Mouse (Mus musculus): ENCODE data around the gene Ubqln2.

Ubqln2 gene

GRCm38 (mm10) chrX:153497688-153498516 is at the start of gene Ubqln2:
Gene Ubqln2, plus strand, starts transcription at chrX:153498227.
- DNase-seq (ENCODE audit: low read depth, low spot score), result peak; percentile 88

DNA sequence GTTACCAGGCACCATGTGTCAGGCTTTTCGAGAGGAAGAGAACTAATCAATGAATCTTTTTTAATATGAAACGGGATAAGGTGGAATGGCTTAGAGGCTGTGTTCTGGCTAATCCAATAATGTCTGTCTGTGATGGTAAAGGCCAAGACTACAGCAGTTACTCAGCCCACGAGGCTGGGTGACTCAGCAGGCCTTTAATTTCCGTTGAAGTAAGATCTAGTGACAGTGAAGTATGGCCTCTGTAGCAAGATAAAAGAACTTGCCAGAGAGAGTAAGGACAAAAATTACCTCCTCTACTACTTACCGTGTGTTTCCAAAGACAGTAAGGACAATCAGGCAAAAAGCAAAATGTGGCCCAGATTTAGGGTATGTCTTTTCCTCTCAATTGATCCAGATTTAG is 46.1 kb upstream of the Ubqln2 start:
- no peak for DNase-seq (ENCODE audit: low read depth, low spot score)

DNA sequence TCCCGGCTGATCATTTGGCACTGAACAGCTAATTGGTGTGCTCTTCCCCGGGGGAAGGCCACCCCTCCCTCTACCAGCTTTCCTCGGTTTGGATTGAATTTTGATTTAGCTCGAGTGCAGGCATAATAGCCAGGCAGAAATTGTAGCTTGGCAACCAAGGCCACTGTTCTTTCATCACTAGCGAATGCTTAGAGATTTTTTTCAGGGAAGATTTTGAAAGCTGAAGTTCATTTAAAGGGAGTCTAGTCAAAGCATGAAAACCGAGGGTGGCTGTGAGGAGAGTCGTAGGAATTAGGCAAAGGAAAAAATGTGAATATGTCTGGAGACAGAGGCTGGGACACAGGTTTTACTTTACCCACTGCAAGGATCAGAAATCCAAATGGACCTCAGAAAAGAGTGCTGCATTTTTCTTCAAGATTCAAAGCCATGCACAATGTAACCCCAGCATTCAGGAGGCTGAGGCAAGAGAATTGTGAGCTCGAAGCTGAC is 21.2 kb upstream of the Ubqln2 start:
- DNase-seq (ENCODE audit: low read depth, low spot score), result no peak

GRCm38 (mm10) chrX:153492326-153492725 is 5.7 kb upstream of the Ubqln2 start:
- no peak for DNase-seq (ENCODE audit: low read depth, low spot score)

- peak; percentile 16 for DNase-seq (ENCODE audit: low read depth, low spot score)
Measured at GRCm38 (mm10) chrX:153498665-153499293, 752 bp downstream of the Ubqln2 start.

GRCm38 (mm10) chrX:153499294-153500046 is 1.4 kb downstream of the Ubqln2 start:
- peak; percentile 15 for DNase-seq (ENCODE audit: low read depth, low spot score)

- DNase-seq (ENCODE audit: low read depth, low spot score), result peak; percentile 5
Measured at GRCm38 (mm10) chrX:153500047-153500345, 2.0 kb downstream of the Ubqln2 start.

GRCm38 (mm10) chrX:153505954-153506353 is 7.9 kb downstream of the Ubqln2 start:
- peak; percentile 31 for DNase-seq (ENCODE audit: low read depth, low spot score)

DNA sequence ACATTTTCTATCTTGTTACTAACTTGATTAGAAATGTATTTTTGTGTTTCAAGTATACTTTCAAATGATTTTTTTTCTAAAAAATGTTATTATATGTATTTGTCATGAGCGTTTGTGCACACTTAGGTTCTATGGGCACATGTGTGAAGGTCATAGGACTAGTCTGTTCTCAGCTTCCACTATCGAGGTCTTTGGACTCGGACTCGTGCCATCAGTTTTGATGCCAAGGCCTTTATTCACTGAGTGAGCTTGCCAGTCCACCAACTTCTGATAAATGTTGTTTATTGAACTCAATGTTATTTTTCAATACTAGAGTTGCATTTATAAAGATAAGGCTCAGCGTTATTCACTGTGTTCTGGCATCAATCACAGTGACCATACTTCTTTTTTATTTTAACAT is 17.5 kb downstream of the Ubqln2 start:
- no peak for DNase-seq (ENCODE audit: low read depth, low spot score)

- peak; percentile 13 for DNase-seq (ENCODE audit: low read depth, low spot score)
Measured at GRCm38 (mm10) chrX:153528399-153528798, 30.4 kb downstream of the Ubqln2 start.

All from R1 (cell line).